Mouse (Mus musculus) inflammation-experienced regulatory T-cells, adult 6 months (primary cell): ENCODE measurements around the gene Elmo1. TPM values are rescaled to one million over a fixed set of nuclear protein-coding genes. Genes with fewer than 3 reads are reported as not detected.
A peak's percentile ranks its signal among the peaks of the same experiment; 100 is the strongest.

Experiments used
- ATAC-seq: one replicate; pipeline ENCODE4 v1.8.0; 2017
- polyA plus RNA-seq, 3 experiments: library from polyadenylated mRNA; unstranded; fragments of 100-300 nt; shearing (Covaris generic); gene quantifications; one replicate each; pipeline ENCODE4 v1.2.1; 2017

Elmo1 gene
- 100 to 1,000 TPM in 2 of 3 experiments, 10 to 100 TPM in 1; 94.0 to 116 (median 111) TPM for polyA plus RNA-seq

GRCm38 (mm10) chr13:20090133-20090710 is at the start of gene Elmo1:
TSS of gene Elmo1 (plus strand) at chr13:20090596.
- peak; percentile 18 for ATAC-seq

GRCm38 (mm10) chr13:20041169-20041830 is 49.1 kb upstream of the Elmo1 start:
- no peak for ATAC-seq

GRCm38 (mm10) chr13:20042856-20043255 is 47.5 kb upstream of the Elmo1 start:
- no peak for ATAC-seq

GRCm38 (mm10) chr13:20045350-20045749 is 45.0 kb upstream of the Elmo1 start:
- ATAC-seq: no peak

- ATAC-seq: no peak
Observed at GRCm38 (mm10) chr13:20045836-20046235, 44.6 kb upstream of the Elmo1 start.

GRCm38 (mm10) chr13:20046406-20046805 is 44.0 kb upstream of the Elmo1 start:
- ATAC-seq: no peak

- no peak for ATAC-seq
Observed at GRCm38 (mm10) chr13:20047926-20048836, 42.2 kb upstream of the Elmo1 start.

DNA sequence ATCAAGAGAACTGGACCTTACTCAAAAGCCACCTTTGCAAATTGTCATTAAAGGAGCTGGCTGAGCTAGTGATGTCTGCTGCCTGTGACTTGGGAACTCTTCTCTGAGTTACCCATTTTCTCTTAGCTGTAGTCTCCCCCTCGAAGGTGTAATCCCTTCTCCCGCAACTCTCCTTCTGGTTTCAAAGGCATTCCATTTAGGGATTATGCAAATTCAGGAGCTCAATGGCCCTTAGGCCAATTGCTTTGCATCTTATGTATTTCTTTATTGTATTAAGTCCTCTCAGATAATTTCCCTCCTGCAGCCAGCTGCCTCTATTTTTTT is 41.6 kb upstream of the Elmo1 start:
- no peak for ATAC-seq

DNA sequence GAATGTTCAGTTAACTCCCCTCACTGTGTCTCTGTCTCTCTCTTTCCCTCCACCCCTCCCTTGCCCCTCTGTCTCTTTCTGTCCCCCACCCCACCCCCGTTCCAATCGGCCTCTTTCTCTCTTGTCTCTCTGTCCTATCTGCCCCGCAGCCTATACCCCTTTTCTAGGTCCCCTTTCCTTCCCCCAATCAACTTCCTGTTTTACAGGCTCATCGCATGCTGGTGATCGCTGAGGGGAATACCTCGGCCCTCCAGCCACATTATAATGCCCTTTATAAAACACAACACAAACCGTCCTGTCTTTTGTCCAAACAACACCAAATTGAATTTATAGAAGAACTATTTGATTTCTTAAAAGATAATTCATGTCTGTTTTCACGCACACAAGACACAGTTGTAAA is 40.7 kb upstream of the Elmo1 start:
- no peak for ATAC-seq

- no peak for ATAC-seq
Observed at GRCm38 (mm10) chr13:20050149-20050548, 40.2 kb upstream of the Elmo1 start.

GRCm38 (mm10) chr13:20057926-20058325 is 32.5 kb upstream of the Elmo1 start:
- ATAC-seq: no peak

DNA sequence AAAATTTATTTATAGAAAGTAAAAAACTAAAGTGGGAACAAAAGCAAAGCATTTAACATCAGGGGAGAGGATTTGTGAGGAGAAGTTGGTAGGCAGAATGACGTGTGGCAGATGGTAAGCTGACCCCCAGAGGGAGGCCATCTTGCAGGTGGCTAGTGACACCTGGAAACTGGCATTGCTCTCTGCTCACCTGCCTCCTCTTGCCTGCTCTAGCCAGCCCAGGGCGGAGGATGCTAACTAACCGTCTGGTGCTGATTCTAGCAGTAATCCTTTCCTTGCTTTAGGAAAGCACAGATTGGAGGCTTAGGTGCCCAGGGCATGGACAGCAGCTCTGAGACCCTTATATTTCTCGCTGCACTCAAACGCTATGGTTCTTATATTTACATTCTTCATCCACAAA is 29.4 kb upstream of the Elmo1 start:
- ATAC-seq: no peak

DNA sequence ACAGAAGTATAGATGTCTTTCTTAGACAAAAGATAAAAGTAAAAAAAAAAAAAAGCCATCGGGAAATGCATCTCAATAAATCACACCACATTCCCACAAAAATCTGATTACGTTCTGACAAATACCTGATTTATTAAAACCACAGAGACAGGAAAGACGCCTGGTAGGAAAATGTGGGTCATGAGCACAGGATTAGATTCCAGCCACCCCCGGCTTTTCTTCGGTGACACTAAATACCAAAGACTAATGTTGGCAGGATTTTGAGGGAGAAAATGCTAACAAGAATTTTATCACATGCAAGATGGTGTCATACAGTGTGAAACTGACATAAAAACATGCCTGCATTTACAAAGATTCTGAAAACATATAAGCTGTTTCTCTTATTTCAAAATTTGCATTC is 27.1 kb upstream of the Elmo1 start:
- no peak for ATAC-seq

- no peak for ATAC-seq
Observed at GRCm38 (mm10) chr13:20072043-20072442, 18.4 kb upstream of the Elmo1 start.

DNA sequence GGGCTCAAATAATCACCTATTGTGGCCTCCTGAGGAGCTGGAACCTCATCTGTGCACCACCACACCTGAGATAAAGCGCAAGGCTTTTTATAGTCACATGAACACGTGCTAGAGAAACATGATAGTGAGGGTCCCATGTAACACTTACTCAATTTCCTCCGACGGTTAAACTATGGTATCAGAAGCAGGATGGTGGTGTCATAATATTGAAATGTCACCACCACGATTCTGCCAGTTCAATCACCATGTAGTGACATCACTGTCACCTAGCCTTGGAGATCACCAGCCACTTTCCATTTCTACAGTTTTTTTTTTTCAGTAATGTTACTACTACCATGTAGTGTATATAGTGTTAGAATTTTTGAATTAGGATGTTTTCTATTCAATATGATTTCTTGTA is 17.4 kb upstream of the Elmo1 start:
- no peak for ATAC-seq

DNA sequence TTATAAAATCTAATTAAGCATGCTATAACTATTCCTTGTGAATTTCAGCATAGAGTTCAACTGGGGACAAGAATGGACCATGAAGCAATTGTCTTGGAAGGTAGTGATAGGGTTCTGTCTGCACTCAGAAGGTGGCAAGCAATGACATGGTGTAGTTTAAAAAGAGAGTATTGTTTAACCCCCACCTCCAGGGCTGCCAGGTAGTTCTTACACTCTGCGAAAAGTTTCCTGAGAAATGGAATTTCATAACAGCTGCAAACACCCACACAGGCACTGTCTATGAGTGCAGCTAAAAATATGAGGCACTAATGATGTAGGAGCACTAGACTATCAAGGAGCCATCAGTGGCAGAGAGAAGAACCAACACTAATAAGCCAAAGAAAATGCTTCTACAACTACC is 13.9 kb upstream of the Elmo1 start:
- ATAC-seq: no peak

DNA sequence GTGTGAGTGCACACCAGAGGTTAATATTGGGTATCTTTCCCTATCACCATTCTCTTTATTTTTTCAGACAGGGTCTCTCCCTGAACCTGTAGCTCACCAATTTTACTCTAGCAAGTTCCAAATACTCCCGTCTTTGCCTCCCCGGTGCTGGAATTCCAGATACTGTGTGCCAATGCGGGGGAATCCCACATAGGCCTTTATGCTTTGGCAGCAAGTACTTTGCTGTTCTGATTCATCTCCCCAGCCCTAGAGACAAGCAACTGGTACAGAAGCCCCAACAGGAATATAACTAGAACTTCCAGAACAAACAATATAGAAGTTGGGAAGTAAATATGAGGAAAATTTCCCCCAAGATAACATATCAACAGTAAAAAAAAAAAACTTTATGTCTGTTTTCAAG is 13.2 kb upstream of the Elmo1 start:
- ATAC-seq: no peak

- ATAC-seq: peak; percentile 26
Observed at GRCm38 (mm10) chr13:20090711-20091603, 561 bp downstream of the Elmo1 start.

GRCm38 (mm10) chr13:20091604-20091926 is 1.2 kb downstream of the Elmo1 start:
- ATAC-seq: no peak

DNA sequence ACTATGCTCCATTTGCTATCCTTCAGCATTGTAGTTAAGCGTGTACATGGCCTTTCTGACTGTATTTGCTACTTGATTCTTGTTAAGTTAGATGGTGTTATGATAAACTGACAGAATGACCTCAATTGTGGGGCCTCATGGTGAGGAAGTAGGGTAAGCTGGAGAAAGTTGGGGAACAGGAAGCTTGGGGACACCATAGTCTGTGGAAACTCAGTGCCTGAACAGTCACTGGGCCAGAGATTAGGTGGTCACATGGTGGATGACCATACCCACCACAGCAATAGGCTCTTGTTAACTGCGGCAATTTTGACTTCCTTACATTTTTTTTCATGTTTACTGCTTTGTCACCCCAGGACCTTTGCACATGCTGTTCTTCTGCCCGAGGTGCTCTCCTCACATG is 1.9 kb downstream of the Elmo1 start:
- ATAC-seq: peak; percentile 3

DNA sequence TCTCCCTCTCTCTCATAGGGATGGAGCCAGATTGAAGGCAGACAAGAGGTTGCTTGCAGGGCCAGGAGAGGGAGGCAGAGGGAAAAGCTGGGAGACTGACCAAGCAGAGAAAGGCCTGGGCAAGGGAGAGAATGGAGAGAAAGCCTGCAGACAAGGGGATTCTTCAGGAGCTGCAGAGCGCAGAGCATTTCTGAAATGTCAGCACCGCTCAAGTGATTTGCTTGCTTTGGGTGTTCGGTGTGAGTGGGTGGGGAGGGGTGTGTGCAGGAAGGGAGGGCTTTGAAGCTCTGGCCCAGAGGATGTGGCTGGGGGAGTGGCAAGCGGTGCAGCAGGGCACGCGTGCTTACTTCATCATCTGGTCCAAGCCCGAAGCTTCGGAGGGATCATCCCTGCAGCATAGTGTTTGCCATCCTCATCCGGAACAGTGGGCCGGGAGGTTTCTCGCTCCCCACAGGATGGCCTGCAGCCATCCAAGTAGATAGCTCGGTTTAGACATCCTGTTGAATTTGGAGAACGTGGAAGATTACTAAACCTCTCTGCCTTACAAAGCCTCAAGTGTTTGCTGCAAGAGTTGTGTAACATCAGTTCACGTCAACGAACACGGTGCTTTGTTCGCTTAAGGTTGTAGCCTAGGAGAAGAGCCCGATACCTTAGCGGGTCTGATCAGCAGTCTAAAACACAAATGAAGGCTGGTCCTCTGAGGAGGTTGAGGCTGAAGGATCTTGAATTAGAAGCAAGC is 3.1 kb downstream of the Elmo1 start:
- ATAC-seq: peak; percentile 64
